Mouse (Mus musculus): ENCODE results near the gene Lemd2. TPM values are rescaled to one million over a fixed set of nuclear protein-coding genes. Genes with fewer than 3 reads are reported as not detected.

The Lemd2 gene
- total RNA-seq, 2 experiments from 2014 or later, result 46.0 to 49.5 TPM

- intact Hi-C loops (cut with DNase I), result no loop called here
- no peak for DNase-seq (ENCODE audit: low spot score in 2 of 2)
Observed at GRCm38 (mm10) chr17:27229710-27230454, 25.6 kb upstream of the Lemd2 start.

- intact Hi-C loops (cut with DNase I), result no loop called here
- DNase-seq (ENCODE audit: low spot score in 2 of 2), result peak in 1 of 2 experiments; percentile 66
Observed at GRCm38 (mm10) chr17:27228216-27228915, 24.1 kb upstream of the Lemd2 start.

GRCm38 (mm10) chr17:27227258-27227657, 23.0 kb upstream of the Lemd2 start:
- DNase-seq (ENCODE audit: low spot score in 2 of 2), result no peak
- intact Hi-C loops (cut with DNase I), result no loop called here

- no peak for DNase-seq (ENCODE audit: low spot score in 2 of 2)
- intact Hi-C loops (cut with DNase I), result no loop called here
Observed at GRCm38 (mm10) chr17:27226701-27227100, 22.4 kb upstream of the Lemd2 start.

- intact Hi-C loops (cut with DNase I), result no loop called here
- DNase-seq (ENCODE audit: low spot score in 2 of 2), result no peak
Observed at GRCm38 (mm10) chr17:27225801-27226200, 21.5 kb upstream of the Lemd2 start.

- intact Hi-C loops (cut with DNase I), result no loop called here
Observed at GRCm38 (mm10) chr17:27223821-27224220, 19.6 kb upstream of the Lemd2 start.

GRCm38 (mm10) chr17:27221562-27221961, 17.3 kb upstream of the Lemd2 start:
- DNase-seq (ENCODE audit: low spot score in 2 of 2), result peak; percentile 67 to 87
- intact Hi-C loops (cut with DNase I), result no loop called here

More at GRCm38 (mm10) chr17:27223821-27224220, 19.6 kb upstream of the Lemd2 start:
- no peak for DNase-seq (ENCODE audit: low spot score in 2 of 2)

- no peak for DNase-seq (ENCODE audit: low spot score in 2 of 2)
- intact Hi-C loops (cut with DNase I), result loop anchor here (5.0 kb wide), 1 partner anchor 298 kb away; no protein-coding TSS in a partner anchor
Observed at GRCm38 (mm10) chr17:27218916-27219315, 14.6 kb upstream of the Lemd2 start.

GRCm38 (mm10) chr17:27218364-27218763, 14.1 kb upstream of the Lemd2 start:
- no peak for DNase-seq (ENCODE audit: low spot score in 2 of 2)
- intact Hi-C loops (cut with DNase I), result loop anchor here (5.0 kb wide), 1 partner anchor 299 kb away; no protein-coding TSS in a partner anchor

GRCm38 (mm10) chr17:27212768-27213525, 8.7 kb upstream of the Lemd2 start:
- intact Hi-C loops (cut with DNase I), result no loop called here
- DNase-seq (ENCODE audit: low spot score in 2 of 2), result peak; percentile 70 to 77

GRCm38 (mm10) chr17:27212006-27212405, 7.7 kb upstream of the Lemd2 start:
- DNase-seq (ENCODE audit: low spot score in 2 of 2), result no peak
- intact Hi-C loops (cut with DNase I), result no loop called here

- no peak for DNase-seq (ENCODE audit: low spot score in 2 of 2)
- intact Hi-C loops (cut with DNase I), result loop anchor here (1.0 kb wide), 1 partner anchor 126 kb away; no protein-coding TSS in a partner anchor
Observed at GRCm38 (mm10) chr17:27207113-27207707, 2.9 kb upstream of the Lemd2 start.

- intact Hi-C loops (cut with DNase I), result no loop called here
- DNase-seq (ENCODE audit: low spot score in 2 of 2), result no peak
Observed at GRCm38 (mm10) chr17:27203358-27204074, 753 bp downstream of the Lemd2 start.

- no peak for DNase-seq (ENCODE audit: low spot score in 2 of 2)
- intact Hi-C loops (cut with DNase I), result no loop called here
Observed at GRCm38 (mm10) chr17:27202919-27203357, 1.3 kb downstream of the Lemd2 start.

GRCm38 (mm10) chr17:27201981-27202380, 2.3 kb downstream of the Lemd2 start:
- DNase-seq (ENCODE audit: low spot score in 2 of 2), result no peak
- intact Hi-C loops (cut with DNase I), result no loop called here

GRCm38 (mm10) chr17:27200801-27201200, 3.5 kb downstream of the Lemd2 start:
- intact Hi-C loops (cut with DNase I), result no loop called here
- DNase-seq (ENCODE audit: low spot score in 2 of 2), result no peak

GRCm38 (mm10) chr17:27199864-27200263, 4.4 kb downstream of the Lemd2 start:
- intact Hi-C loops (cut with DNase I), result no loop called here
- DNase-seq (ENCODE audit: low spot score in 2 of 2), result peak in 1 of 2 experiments; percentile 43

- intact Hi-C loops (cut with DNase I), result no loop called here
- no peak for DNase-seq (ENCODE audit: low spot score in 2 of 2)
Observed at GRCm38 (mm10) chr17:27199205-27199604, 5.1 kb downstream of the Lemd2 start.

- intact Hi-C loops (cut with DNase I), result no loop called here
- DNase-seq (ENCODE audit: low spot score in 2 of 2), result no peak
Observed at GRCm38 (mm10) chr17:27196206-27196605, 8.1 kb downstream of the Lemd2 start.
